Mouse (Mus musculus) forebrain, postnatal 0 days (tissue): Measurements from ENCODE around the gene Lin37. TPM values are rescaled to one million over a fixed set of nuclear protein-coding genes. Genes with fewer than 3 reads are reported as not detected.

Experiments
- ATAC-seq: fragments of 200-750 bp; cut with Nextera tagmentation; 2 replicates; pipeline ENCODE4 v1.8.0; 2017; ENCODE audit warnings: mild to moderate bottlenecking, moderate library complexity
- DNase-seq: peaks from one replicate; pipeline ENCODE4 v3.0.0-alpha.2; 2015
- H3K27ac ChIP-seq: fragments of 300-500 bp; sonication (generic); 2 replicates; pipeline ENCODE4 v1.5.1; 2014; ENCODE audit warnings: low read depth, mild to moderate bottlenecking, antibody characterized with exemption, low read length, moderate library complexity, mixed read lengths
- H3K27me3 ChIP-seq: fragments of 300-500 bp; sonication (generic); 2 replicates; pipeline ENCODE4 v1.6.1; 2014; ENCODE audit warnings: mild to moderate bottlenecking, low read length, mixed read lengths; ENCODE audit not compliant: insufficient read depth
- H3K36me3 ChIP-seq: fragments of 300-500 bp; sonication (generic); 2 replicates; pipeline ENCODE4 v1.6.1; 2014; ENCODE audit warnings: mild to moderate bottlenecking, moderate library complexity; ENCODE audit not compliant: insufficient read depth
- H3K4me1 ChIP-seq: fragments of 300-500 bp; sonication (generic); 2 replicates; pipeline ENCODE4 v1.6.1; 2014; ENCODE audit warnings: antibody characterized with exemption; ENCODE audit not compliant: insufficient read depth
- H3K4me2 ChIP-seq: fragments of 300-500 bp; sonication (generic); 2 replicates; pipeline ENCODE4 v1.6.1; 2014; ENCODE audit warnings: low read depth, mild to moderate bottlenecking, moderate library complexity
- H3K4me3 ChIP-seq: fragments of 300-500 bp; sonication (generic); 2 replicates; pipeline ENCODE4 v1.5.1; 2014; ENCODE audit warnings: low read depth, low read length, mixed read lengths
- H3K9ac ChIP-seq: fragments of 300-500 bp; sonication (generic); 2 replicates; pipeline ENCODE4 v1.6.1; 2014; ENCODE audit warnings: mild to moderate bottlenecking
- H3K9me3 ChIP-seq: fragments of 300-500 bp; sonication (generic); 2 replicates; pipeline ENCODE4 v1.6.1; 2016; ENCODE audit warnings: low read length
- CTCF ChIP-seq: sonication (generic); IDR thresholded peaks from 2 replicates; pipeline ENCODE4 v1.5.1; 2016; ENCODE audit warnings: antibody characterized with exemption, control low read depth, low read depth
- WGBS: fragments of 180-500 bp; shearing (Covaris S2); extraction: QIAGEN DNeasy Blood & Tissue Kit; methylation state at CpG from one replicate; pipeline ENCODE4 v1.1.7; 2014; 5-methylcytosine and 5-hydroxymethylcytosine counted together
- polyA plus RNA-seq: library from polyadenylated mRNA; unstranded; fragments of >200 nt; fragmentation: Nextera tagmentation; extraction: Ambion mirVana; gene quantifications from 2 replicates; pipeline ENCODE4 v1.2.1, GENCODE M21; 2015
- total RNA-seq: library from RNA; depleted of rRNA; stranded (reverse); fragments of >200 nt; gene quantifications from 2 replicates; pipeline ENCODE4 v1.2.3, GENCODE M21; 2014

Lin37 gene
- total and polyA plus RNA-seq, 2 experiments from 2014 or later = 16.0 to 53.0 TPM

DNA sequence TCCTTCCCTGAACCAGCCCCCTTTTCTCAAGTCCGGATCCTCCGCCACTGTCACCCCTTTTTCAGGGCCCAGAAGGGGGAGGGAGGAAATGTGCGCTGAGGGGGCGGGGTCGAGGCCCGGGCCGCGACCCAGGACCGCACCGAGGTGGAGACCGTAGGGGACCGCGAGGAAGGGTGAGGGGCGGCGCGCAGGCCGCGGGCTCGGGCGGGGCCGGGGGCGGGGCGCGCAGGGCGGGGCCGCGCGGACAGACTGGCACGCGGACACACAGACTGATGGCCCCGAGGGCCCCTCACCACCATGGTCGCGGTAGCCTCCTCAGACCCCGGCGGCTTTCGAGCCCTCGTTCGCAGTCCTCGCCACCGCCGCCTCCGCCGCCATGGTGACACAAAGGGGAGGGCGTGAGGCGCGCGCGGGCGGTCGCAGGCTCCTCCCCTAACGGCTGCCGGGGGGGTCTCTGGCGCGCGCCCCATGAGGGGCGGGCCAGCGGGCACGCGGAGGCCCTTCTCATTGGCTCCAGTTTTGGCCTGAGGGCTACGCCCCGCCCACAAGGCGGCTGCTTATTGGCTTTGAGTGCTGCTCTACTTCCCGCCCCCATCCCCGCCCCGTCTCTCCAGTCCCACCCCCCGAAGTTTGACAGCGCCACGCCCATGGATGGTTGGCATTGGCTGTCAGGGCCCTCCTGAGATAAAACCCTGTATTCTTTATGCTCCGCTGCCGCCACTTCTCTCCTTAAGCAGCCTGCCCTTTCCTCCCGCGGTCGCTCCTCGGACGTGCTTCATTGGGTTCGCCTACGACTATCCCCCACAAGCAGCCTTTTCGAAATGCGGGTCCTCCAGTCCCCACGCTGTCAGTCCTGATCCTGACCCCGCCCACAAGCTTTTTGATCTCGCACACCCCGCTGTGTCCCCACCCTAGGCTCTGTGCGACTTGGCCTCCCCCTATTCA, 24.7 kb downstream of the Lin37 start, which contains the start of gene Arhgap33:
TSS of gene Arhgap33 (minus strand) at position 428 of the 945 bp plus-strand sequence.
- no peaks in the 10 kb centered on the region for H3K27me3 ChIP-seq
- peaks cover 20% of the 10 kb centered on the region for H3K4me1 ChIP-seq
- 3% methylated on average over 43 of the region's 84 CpGs for WGBS
- no peak for TF ChIP-seq CTCF
- H3K9me3 ChIP-seq = no peaks in the 10 kb centered on the region
- peak within 1 kb of the TSS; percentile 94 for H3K9ac ChIP-seq
- ATAC-seq (peak; percentile 90), DNase-seq (peak; percentile 99)
- peak within 1 kb of the TSS; percentile 94 for H3K27ac ChIP-seq
- H3K4me3 ChIP-seq = peak within 1 kb of the TSS; percentile 88
- peaks cover 38% of the 10 kb centered on the region for H3K36me3 ChIP-seq
- peak within 1 kb of the TSS; percentile 83 for H3K4me2 ChIP-seq

DNA sequence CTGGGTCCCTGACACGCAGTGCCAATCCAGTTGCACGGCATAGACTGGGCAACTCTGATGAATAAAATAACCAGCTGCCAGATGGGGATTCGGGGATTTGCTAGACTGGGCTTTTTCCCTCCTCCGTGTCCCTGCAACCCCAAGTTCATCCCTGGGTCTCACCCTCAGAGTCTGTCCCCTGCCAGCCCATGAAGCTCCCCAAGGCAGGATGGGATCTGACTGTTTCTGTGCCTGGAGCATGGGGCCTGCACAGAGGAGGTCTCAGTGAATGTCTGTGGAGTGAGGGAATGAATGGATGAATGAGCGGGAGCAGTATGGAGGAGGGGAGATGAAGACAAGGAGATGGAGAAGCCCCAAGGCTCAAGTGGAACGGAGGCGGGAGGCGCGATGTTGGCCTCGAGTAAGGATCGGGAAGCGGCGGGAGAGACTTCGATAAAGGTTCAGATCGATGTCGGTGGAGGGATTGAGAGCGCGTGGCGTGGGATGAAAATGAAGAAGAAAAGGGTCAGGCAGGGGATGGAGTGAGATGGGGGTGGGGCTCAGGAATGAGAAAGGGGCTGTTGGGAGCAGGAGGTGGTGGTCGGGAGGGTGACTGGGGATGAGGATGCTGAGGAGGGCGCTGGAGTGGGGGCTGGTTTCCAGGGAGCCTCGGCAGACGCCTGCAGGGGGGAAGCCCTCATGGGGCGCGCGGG, 25.6 kb downstream of the Lin37 start:
- Histone ChIP-seq H3K36me3 (peaks cover 39% of the 10 kb centered on the region), H3K4me2 (peak overlapping the region; percentile 83), H3K27ac (peak overlapping the region; percentile 94), H3K27me3 (no peaks in the 10 kb centered on the region), H3K4me1 (peaks cover 20% of the 10 kb centered on the region), H3K9ac (peak overlapping the region; percentile 94), H3K4me3 (peak overlapping the region; percentile 88), H3K9me3 (no peaks in the 10 kb centered on the region)
- DNase-seq (peak; percentile 65), ATAC-seq (peak; percentile 41)
- WGBS = 2% methylated on average over 25 of the region's 26 CpGs
- no peak for TF ChIP-seq CTCF

DNA sequence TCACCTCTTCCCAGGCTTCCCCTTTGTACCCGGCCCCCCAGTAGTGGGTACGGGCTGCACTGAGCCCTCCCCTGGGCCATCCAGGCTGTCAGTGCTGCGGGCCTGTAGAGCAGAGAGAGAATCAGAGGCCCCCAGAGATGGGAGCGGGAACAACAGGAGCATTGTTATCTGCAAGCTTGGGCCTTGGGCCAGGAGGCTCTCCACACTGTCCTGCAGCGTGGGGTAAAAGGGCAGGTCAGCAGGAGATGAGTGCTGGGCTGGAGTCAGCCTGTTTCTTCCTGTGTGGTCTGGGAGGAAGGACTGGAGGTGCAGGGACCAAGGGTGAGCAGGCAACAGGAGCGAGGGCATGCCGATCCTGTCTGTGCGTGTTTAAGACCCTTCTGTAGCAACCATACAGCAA, 26.7 kb downstream of the Lin37 start:
- Histone ChIP-seq H3K9ac (peak overlapping the region; percentile 94), H3K4me3 (peak overlapping the region; percentile 88), H3K27ac (0 out of 2 replicates have a peak overlapping the region, but pooled peaks have one; percentile 15), H3K4me2 (peak overlapping the region; percentile 83), H3K36me3 (peaks cover 51% of the 10 kb centered on the region), H3K27me3 (no peaks in the 10 kb centered on the region), H3K4me1 (peaks cover 20% of the 10 kb centered on the region), H3K9me3 (no peaks in the 10 kb centered on the region)
- DNase-seq = no peak
- WGBS = 8% methylated on average over 8 of the region's 8 CpGs
- ATAC-seq = no peak
- no peak for TF ChIP-seq CTCF

DNA sequence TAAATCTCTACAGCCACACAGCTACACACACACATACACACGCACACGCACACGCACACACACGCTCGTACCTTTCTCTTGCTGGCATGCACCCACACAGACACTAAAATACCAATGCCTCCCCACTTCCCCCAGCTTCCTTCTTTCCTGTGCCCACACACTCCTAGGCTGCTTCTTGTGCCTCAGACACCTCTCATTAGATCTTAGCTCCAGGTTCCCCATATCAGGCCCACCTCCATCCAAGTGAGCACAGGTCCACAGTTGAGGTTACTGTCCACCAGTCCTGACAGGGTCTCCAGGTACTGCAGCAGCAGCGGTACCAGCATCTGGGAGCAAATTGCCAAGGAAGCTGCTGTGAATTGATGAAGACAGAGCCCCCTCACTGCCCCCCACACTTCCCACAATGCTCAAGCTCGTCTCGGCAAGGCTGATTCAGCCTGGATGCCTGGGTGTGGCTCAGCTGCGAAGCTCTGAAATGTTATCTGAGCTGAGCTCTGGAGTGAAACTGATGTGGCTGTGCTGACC, 28.3 kb downstream of the Lin37 start:
- Histone ChIP-seq H3K27ac (no peak overlapping the region), H3K27me3 (no peaks in the 10 kb centered on the region), H3K4me1 (peaks cover 20% of the 10 kb centered on the region), H3K4me2 (0 out of 2 replicates have a peak overlapping the region, but pooled peaks have one; percentile 2), H3K9me3 (no peaks in the 10 kb centered on the region), H3K9ac (no peak overlapping the region), H3K36me3 (peaks cover 66% of the 10 kb centered on the region), H3K4me3 (no peak overlapping the region)
- 79% methylated on average over 9 of the region's 9 CpGs for WGBS
- ATAC-seq (no peak), DNase-seq (no peak)
- TF ChIP-seq CTCF = no peak

DNA sequence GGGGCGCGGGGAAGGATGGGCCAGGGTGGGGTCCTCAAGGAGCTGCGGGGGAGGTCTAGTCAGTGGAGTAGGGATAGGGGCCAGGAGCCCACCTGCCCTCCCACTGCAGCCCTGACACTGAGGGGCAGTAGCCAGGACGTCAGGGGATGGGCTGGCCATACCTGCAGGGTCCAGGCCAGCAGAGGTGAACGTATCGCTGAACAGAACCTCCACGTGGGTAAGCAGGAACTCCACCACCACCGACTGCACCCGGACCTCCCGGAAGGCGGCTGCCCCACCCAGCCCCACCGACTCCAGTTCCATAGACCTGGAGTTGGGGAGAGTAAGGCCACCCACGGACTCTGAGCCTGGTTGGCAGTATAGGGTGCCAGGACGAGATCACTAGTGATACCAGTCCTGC, 32.7 kb downstream of the Lin37 start:
- TF ChIP-seq CTCF = no peak
- ATAC-seq (no peak), DNase-seq (no peak)
- Histone ChIP-seq H3K27me3 (no peaks in the 10 kb centered on the region), H3K9ac (no peak overlapping the region), H3K4me1 (0 out of 2 replicates have a peak, but pooled peaks cover 3% of the 10 kb centered on the region), H3K36me3 (peaks cover 91% of the 10 kb centered on the region), H3K4me2 (no peak overlapping the region), H3K9me3 (no peaks in the 10 kb centered on the region), H3K27ac (no peak overlapping the region), H3K4me3 (no peak overlapping the region)
- WGBS = 81% methylated on average over 14 of the region's 14 CpGs

DNA sequence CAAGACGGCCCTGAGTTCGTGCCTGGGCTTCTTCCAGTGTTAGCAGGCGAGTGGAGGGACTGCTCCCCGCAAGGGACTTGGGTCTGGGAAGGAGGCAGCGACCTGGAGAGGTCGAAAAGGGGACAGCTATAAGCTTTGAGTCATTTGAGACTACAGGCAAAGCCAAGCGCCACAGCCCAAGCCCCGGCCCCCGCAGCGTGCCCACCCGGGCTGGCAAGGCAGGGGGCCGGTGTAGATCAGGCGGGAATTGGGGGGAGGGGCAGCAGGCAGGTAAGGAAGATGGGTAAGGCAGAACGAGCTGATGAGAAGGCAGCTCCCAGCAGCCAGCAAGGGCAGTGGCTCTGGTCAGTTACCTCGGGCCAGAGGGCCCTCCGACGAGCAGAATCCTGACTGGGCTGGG, 33.2 kb downstream of the Lin37 start:
- WGBS = 31% methylated on average over 17 of the region's 17 CpGs
- peaks cover 85% of the 10 kb centered on the region for H3K36me3 ChIP-seq
- H3K4me3 ChIP-seq = no peak overlapping the region
- H3K27ac ChIP-seq = no peak overlapping the region
- no peaks in the 10 kb centered on the region for H3K27me3 ChIP-seq
- H3K4me2 ChIP-seq = no peak overlapping the region
- no peak for TF ChIP-seq CTCF
- DNase-seq (no peak), ATAC-seq (no peak)
- H3K9ac ChIP-seq = no peak overlapping the region
- H3K9me3 ChIP-seq = no peaks in the 10 kb centered on the region
- H3K4me1 ChIP-seq = no peaks in the 10 kb centered on the region
